Comparison of ENCODE assay signal across 10 mouse cellular contexts in the genomic region with DNA sequence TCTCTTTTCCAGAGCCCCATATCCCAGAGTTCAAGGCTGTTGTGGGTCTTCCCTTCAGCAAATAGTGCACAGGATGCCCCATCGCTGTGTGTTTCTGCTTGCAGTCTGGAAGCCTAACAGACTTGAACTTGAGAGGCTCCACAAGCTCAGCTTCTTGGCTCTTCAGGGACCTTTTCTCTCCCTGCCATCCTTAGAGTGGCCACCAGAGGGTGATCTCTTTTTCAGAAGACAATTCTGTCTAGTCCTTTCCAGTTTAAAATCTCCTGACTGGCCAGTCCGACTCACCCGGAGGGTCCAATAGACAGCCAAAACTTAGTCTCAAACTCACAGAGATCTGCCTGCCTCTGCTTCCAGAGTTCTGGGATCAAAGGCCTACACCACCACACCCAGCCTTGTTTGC. TPM values are rescaled to one million over a fixed set of nuclear protein-coding genes. Genes with fewer than 3 reads are reported as not detected.
DNase-seq lines count a peak whose midpoint lies in the region; ATAC-seq and TF ChIP-seq lines count a peak whose summit lies in the region.
"Had no signal": no experiment of that assay in that cellular context is flagged by ENCODE, and none has a peak within 500 bp of the region (broad histone marks: within the 10 kb centered on the region; RNA-seq: fewer than 3 reads in every experiment).

No protein-coding gene starts in this region.

- peak; percentile 51 for DNase-seq in forebrain, embryonic 10.5 days (ENCODE audit: extremely low spot score, low spot score)
- peak; percentile 48 to 75 for DNase-seq in left cerebral cortex, adult 18-20 months (ENCODE audit: low spot score in 2 of 2)
- DNase-seq in left cerebral cortex, adult 8-10 months (ENCODE audit: low spot score in 2 of 2), result no peak
- DNase-seq in ES-CJ7 (ENCODE audit: low read depth, low spot score), result peak; percentile 80
- peak; percentile 74 for DNase-seq in lung, postnatal 10 days
- DNase-seq in T-cell, adult 2 months (ENCODE audit: low spot score), result no peak

- no peak overlapping the region for H3K9ac ChIP-seq in forebrain, embryonic 16.5 days (replicated peaks; ENCODE audit: low read depth, low read length)
- H3K9ac ChIP-seq: heart, embryonic 15.5 days had no signal

- TF ChIP-seq CTCF in cortical plate, adult 2 months (IDR thresholded peaks at IDR 0.05; ENCODE audit: extremely low read depth, insufficient read depth, low read length), result peak; percentile 44

- H3K4me3 ChIP-seq in forebrain, embryonic 10.5 days, result no peak overlapping the region
- H3K4me3 ChIP-seq in forebrain, embryonic 16.5 days (replicated peaks; ENCODE audit: low read length), result no peak overlapping the region
- H3K4me3 ChIP-seq in cortical plate, adult 2 months (ENCODE audit: insufficient read depth, low read length), result no peak overlapping the region
- H3K4me3 ChIP-seq: heart, embryonic 15.5 days had no signal

- no peak overlapping the region for H3K27ac ChIP-seq in forebrain, embryonic 10.5 days
- H3K27ac ChIP-seq in forebrain, embryonic 16.5 days (ENCODE audit: low read length), result no peak overlapping the region
- H3K27ac ChIP-seq in cortical plate, adult 2 months (ENCODE audit: insufficient read depth, low read length), result no peak overlapping the region
- H3K27ac ChIP-seq: heart, embryonic 15.5 days; macrophage had no signal

- H3K4me1 ChIP-seq in forebrain, embryonic 10.5 days, result no peaks in the 10 kb centered on the region
- no peaks in the 10 kb centered on the region for H3K4me1 ChIP-seq in forebrain, embryonic 16.5 days (replicated peaks; ENCODE audit: control insufficient read depth, insufficient read depth, low read length)
- H3K4me1 ChIP-seq in cortical plate, adult 2 months (ENCODE audit: control insufficient read depth, insufficient read depth, low read length), result no peaks in the 10 kb centered on the region

- ATAC-seq in forebrain, embryonic 16.5 days, result no peak

- peaks cover 3% of the 10 kb centered on the region for H3K9me3 ChIP-seq in forebrain, embryonic 10.5 days
- H3K9me3 ChIP-seq in forebrain, embryonic 16.5 days (ENCODE audit: control insufficient read depth, low read length), result no peaks in the 10 kb centered on the region
- H3K9me3 ChIP-seq: heart, embryonic 15.5 days had no signal

- H3K27me3 ChIP-seq in forebrain, embryonic 10.5 days (ENCODE audit: poor library complexity, severe bottlenecking), result no peaks in the 10 kb centered on the region
- 0 out of 2 replicates have a peak, but pooled peaks cover 2% of the 10 kb centered on the region for H3K27me3 ChIP-seq in forebrain, embryonic 16.5 days (replicated peaks; ENCODE audit: control insufficient read depth, insufficient read depth, low read length)
- H3K27me3 ChIP-seq: heart, embryonic 15.5 days had no signal

- TF ChIP-seq POLR2A in cortical plate, adult 2 months (IDR thresholded peaks at IDR 0.05; ENCODE audit: extremely low read depth, insufficient read depth, low read length), result no peak

- H3K4me2 ChIP-seq in forebrain, embryonic 16.5 days (ENCODE audit: low read length), result no peak overlapping the region
- H3K4me2 ChIP-seq: heart, embryonic 15.5 days had no signal

- no peaks in the 10 kb centered on the region for H3K36me3 ChIP-seq in forebrain, embryonic 10.5 days (replicated peaks)
- H3K36me3 ChIP-seq in forebrain, embryonic 16.5 days (ENCODE audit: control insufficient read depth, insufficient read depth), result no peaks in the 10 kb centered on the region
- H3K36me3 ChIP-seq: heart, embryonic 15.5 days had no signal

- 32% methylated on average over 3 of the region's 3 CpGs for WGBS in forebrain, embryonic 10.5 days
- WGBS in forebrain, embryonic 16.5 days, result 18% methylated on average over 3 of the region's 3 CpGs

RNA-seq across cellular contexts. Expression of gene Vgf, which starts 16.2 kb away (rescaled TPM):
- 0.35 TPM in 1 of 2 replicates, not detected in the other for polyA plus RNA-seq in forebrain, embryonic 10.5 days (2016; fragmentation: Nextera tagmentation; extraction: Ambion mirVana)
- polyA plus RNA-seq in forebrain, embryonic 16.5 days (2015; fragmentation: Nextera tagmentation; extraction: Ambion mirVana), result 3.9 and 4.3 TPM in 2 replicates
- 100 to 1,000 TPM; 390 to 400 TPM for total RNA-seq in left cerebral cortex, adult 18-20 months (2021)
- total RNA-seq in left cerebral cortex, adult 8-10 months (2022), result 100 to 1,000 TPM; 243 to 291 (median 262) TPM
- polyA plus RNA-seq in cortical plate, adult 2 months (2012; rRNA removed), result 158 and 168 TPM in 2 replicates
- polyA plus RNA-seq: heart, embryonic 15.5 days; macrophage had no signal

RNA-seq across cellular contexts. Expression of gene Znhit1, which starts 22.2 kb away (rescaled TPM):
- 102 and 107 TPM in 2 replicates for polyA plus RNA-seq in forebrain, embryonic 10.5 days (2016; fragmentation: Nextera tagmentation; extraction: Ambion mirVana)
- polyA plus RNA-seq in forebrain, embryonic 16.5 days (2015; fragmentation: Nextera tagmentation; extraction: Ambion mirVana), result 107 and 131 TPM in 2 replicates
- total RNA-seq in left cerebral cortex, adult 18-20 months (2021), result 100 to 1,000 TPM in 1 of 2 experiments, 10 to 100 TPM in 1; 96.6 to 107 TPM
- total RNA-seq in left cerebral cortex, adult 8-10 months (2022), result 10 to 100 TPM; 81.9 to 92.7 (median 85.8) TPM
- 94.7 and 96.2 TPM in 2 replicates for polyA plus RNA-seq in cortical plate, adult 2 months (2012; rRNA removed)

RNA-seq across cellular contexts. Expression of gene Plod3, which starts 23.2 kb away (rescaled TPM):
- polyA plus RNA-seq in forebrain, embryonic 10.5 days (2016; fragmentation: Nextera tagmentation; extraction: Ambion mirVana), result 35.7 and 40.7 TPM in 2 replicates
- 31.6 and 36.5 TPM in 2 replicates for polyA plus RNA-seq in forebrain, embryonic 16.5 days (2015; fragmentation: Nextera tagmentation; extraction: Ambion mirVana)
- 10 to 100 TPM; 32.2 to 32.8 TPM for total RNA-seq in left cerebral cortex, adult 18-20 months (2021)
- total RNA-seq in left cerebral cortex, adult 8-10 months (2022), result 10 to 100 TPM; 27.9 to 43.3 (median 34.2) TPM
- 34.5 and 36.6 TPM in 2 replicates for polyA plus RNA-seq in cortical plate, adult 2 months (2012; rRNA removed)

RNA-seq across cellular contexts. Expression of gene Ap1s1, which starts 35.9 kb away (rescaled TPM):
- polyA plus RNA-seq in forebrain, embryonic 10.5 days (2016; fragmentation: Nextera tagmentation; extraction: Ambion mirVana), result 195 and 198 TPM in 2 replicates
- polyA plus RNA-seq in forebrain, embryonic 16.5 days (2015; fragmentation: Nextera tagmentation; extraction: Ambion mirVana), result 252 and 272 TPM in 2 replicates
- total RNA-seq in left cerebral cortex, adult 18-20 months (2021), result 100 to 1,000 TPM; 391 to 401 TPM
- 100 to 1,000 TPM; 318 to 379 (median 354) TPM for total RNA-seq in left cerebral cortex, adult 8-10 months (2022)
- polyA plus RNA-seq in cortical plate, adult 2 months (2012; rRNA removed), result 311 and 334 TPM in 2 replicates

RNA-seq across cellular contexts. Expression of gene Cldn15, which starts 43.6 kb away (rescaled TPM):
- polyA plus RNA-seq in forebrain, embryonic 10.5 days (2016; fragmentation: Nextera tagmentation; extraction: Ambion mirVana), result 0.35 and 0.52 TPM in 2 replicates
- polyA plus RNA-seq in forebrain, embryonic 16.5 days (2015; fragmentation: Nextera tagmentation; extraction: Ambion mirVana), result 0.21 and 0.58 TPM in 2 replicates
- total RNA-seq in left cerebral cortex, adult 18-20 months (2021), result not detected
- under 1 TPM in 2 of 4 experiments, not detected in 2; 0.23 to 0.25 TPM for total RNA-seq in left cerebral cortex, adult 8-10 months (2022)
- 0.21 and 0.33 TPM in 2 replicates for polyA plus RNA-seq in cortical plate, adult 2 months (2012; rRNA removed)
- polyA plus RNA-seq: macrophage had no signal

Comparison
In these comparisons a context has a peak if more than half of its experiments do, and no peak if none do; other contexts are left out.
1. DNase-seq: peak in forebrain, embryonic 10.5 days (single experiment), left cerebral cortex, adult 18-20 months (2 of 2), ES-CJ7 (single experiment) and lung, postnatal 10 days (single experiment); none in left cerebral cortex, adult 8-10 months (0 of 2) and T-cell, adult 2 months (single experiment).
2. RNA of gene Vgf, which starts 16.2 kb away (polyA plus RNA-seq): 158 to 168 TPM in cortical plate, adult 2 months; 3.9 to 4.3 TPM in forebrain, embryonic 16.5 days and 0.35 TPM in forebrain, embryonic 10.5 days; every median in the first group is over 10 times any median in the second.